Mouse (Mus musculus) ES-E14 (cell line): ENCODE data around the gene Galnt2.

Experiments
- CHD2 ChIP-seq: IDR thresholded peaks from 2 replicates; pipeline ENCODE4 v1.6.1; 2014; ENCODE audit warnings: mild to moderate bottlenecking, low read depth, low read length, inconsistent platforms
- ZC3H11A ChIP-seq: IDR thresholded peaks from 2 replicates; pipeline ENCODE4 v1.6.1; 2012; ENCODE audit warnings: low read depth, mild to moderate bottlenecking, inconsistent platforms, low read length, borderline replicate concordance

DNA sequence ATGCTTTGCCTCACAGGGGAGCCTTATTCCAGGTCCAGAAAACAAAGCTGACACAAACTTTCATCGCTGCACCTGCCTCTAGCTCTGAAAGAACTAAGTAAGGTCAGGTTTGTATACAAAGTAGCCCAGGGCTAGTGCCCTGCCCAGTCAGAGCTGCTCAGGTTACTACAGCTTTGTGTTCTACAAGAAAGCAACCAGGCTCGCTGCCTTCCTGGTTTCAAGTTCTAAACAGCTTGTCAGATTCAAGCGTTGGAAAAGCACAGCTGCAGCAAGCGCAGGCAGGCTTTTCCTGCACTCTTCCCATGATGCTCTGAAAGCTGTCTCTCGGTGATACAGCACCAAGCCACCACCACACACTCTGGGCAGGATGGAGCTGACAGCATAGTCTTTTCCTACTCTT lies 34.4 kb upstream of the Galnt2 start:
- TF ChIP-seq CHD2 (no peak), ZC3H11A (no peak)
